Mouse (Mus musculus): ENCODE measurements around the gene Dner.

Dner gene

GRCm38 (mm10) chr1:84522256-84522962 lies 173.6 kb downstream of the Dner start:
- no peak for DNase-seq

DNA sequence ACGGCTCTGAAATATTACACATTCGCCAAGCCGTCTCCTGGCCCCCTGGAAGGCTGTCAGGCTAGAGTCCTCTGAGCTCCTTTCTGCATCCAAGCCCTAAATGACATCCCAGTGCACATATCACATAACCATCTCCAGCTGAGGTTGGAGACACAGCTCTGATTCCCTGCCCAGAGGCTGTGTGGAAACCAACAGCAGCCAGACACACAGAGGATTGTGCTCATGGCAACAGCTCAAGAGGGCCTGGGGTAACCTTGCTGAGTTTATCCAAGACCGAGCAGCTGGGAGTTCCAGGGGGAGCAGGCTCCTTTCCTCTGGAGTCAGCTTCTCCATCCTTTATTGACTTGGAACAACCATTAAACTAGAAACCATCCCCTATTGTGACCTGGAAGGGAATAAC lies 177.7 kb downstream of the Dner start:
- no peak for DNase-seq

- no peak for DNase-seq
Measured at GRCm38 (mm10) chr1:84513201-84513600, 182.8 kb downstream of the Dner start.

DNA sequence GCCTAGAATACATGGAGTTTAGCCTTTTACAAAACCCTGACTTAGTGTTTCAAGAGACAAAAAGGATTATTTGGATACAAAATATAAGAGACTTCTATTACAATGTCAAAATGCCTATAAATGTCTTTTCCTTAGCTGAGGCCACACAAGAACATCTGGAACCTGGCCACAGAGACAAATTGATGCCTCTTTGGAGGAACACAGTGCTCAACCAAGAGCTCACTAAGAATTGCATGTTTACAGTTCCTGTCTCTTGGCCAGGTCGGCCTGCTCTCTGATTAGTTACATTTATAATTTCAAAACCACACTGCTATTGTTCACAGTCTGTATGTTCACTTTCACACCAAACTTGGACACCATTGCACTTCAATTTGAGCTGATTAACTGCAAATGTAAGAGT lies 187.5 kb downstream of the Dner start:
- no peak for DNase-seq

DNA sequence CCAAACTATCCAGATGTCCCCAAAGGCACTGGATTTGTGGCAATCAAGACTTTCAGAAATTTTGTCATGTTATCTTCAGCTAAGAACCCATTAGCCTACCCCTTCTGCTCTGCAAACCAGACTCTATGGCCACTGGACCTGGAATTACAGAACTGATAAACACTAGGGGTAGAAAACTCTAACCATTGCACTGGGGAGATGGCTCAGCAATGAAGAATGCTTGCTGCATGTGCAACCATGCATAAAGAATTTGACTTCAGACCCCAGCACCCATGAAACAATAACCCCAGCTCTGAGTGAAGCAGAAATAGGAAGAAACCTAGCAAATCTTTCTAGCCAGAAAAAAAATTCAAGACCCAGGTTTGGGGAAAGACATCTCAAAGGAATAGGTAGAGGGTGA lies 188.5 kb downstream of the Dner start:
- DNase-seq, result no peak

- DNase-seq, result no peak
Measured at GRCm38 (mm10) chr1:84506984-84507546, 189.0 kb downstream of the Dner start.

DNA sequence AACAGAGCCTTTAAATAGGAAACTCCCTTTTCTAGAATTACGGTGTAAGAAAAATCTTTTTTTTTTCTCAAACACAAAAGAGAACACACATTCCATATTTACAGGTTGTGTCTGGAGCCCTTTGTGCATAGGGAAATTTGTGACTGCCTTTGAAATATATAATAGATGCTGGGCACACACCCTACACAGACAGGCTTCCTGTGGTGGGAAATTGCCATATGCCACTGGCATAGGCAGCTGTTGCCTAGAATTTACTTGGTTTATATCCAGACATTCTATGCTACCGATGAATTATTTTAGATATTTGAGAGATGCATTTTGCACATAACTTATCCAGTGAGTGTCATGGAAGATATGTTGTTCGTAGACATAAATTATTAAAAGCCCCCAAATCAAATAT lies 195.3 kb downstream of the Dner start:
- DNase-seq, result no peak

DNA sequence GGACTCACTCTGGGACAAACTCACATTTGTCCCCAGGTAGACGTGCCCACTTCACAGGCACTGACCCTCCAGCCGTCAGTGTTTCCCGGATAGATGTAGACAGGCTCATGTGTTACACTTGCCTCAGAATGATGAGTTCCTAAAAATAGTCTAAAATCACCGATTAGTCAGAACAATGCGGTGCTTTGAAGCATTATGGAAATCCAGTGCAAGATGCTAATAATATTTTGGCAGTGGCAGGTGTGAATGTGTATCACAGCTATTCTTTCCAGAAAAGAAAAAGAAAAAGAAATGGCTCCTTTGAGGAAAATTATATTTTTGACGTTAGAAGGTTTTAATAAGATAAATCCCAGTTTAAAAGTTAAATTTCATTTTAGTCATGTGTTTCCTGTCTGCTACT lies 204.3 kb downstream of the Dner start:
- no peak for DNase-seq

- no peak for DNase-seq
Measured at GRCm38 (mm10) chr1:84488546-84488945, 207.5 kb downstream of the Dner start.

GRCm38 (mm10) chr1:84485066-84485465 lies 211.0 kb downstream of the Dner start:
- DNase-seq, result no peak

- DNase-seq, result no peak
Measured at GRCm38 (mm10) chr1:84484577-84484976, 211.4 kb downstream of the Dner start.

GRCm38 (mm10) chr1:84479976-84480375 lies 216.0 kb downstream of the Dner start:
- no peak for DNase-seq

DNA sequence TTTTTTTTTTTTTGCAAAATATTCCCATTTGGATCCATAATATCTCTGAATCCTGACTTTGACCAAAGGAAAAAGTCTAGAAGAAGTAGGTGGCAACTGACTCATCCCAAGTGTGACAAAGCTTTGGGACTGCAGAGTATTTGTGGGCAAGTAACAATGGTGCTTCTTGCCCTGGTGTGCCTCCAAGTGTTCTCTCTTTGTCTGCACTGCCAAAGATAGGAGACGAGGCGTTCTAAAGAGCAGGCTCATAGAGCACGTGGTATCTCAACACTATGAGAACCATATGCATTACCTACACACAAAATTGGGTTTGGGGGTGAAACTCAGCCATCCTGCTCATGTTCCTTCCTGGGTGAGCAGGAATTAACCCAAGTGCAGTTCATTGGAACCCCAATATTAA lies 221.7 kb downstream of the Dner start:
- DNase-seq, result no peak

- DNase-seq, result no peak
Measured at GRCm38 (mm10) chr1:84472260-84472659, 223.8 kb downstream of the Dner start.

DNA sequence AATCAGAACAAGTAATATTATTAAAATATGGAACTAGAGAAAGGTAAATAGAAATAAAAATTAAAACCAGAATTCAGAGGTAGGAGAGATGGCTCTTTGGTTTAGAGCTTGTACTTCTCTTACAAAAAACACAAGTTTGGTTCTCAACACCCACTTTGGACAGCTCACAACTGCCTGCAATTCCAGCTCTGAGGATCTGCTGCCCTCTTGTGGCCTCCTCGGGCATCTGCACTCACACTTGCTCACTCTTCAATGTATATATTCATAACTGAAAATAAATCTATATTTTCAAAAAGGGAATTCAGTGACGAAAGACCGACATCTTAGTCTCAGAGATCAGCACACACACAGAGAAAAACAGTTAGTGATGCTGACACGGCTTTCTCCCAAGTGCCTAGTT lies 225.7 kb downstream of the Dner start:
- no peak for DNase-seq

DNA sequence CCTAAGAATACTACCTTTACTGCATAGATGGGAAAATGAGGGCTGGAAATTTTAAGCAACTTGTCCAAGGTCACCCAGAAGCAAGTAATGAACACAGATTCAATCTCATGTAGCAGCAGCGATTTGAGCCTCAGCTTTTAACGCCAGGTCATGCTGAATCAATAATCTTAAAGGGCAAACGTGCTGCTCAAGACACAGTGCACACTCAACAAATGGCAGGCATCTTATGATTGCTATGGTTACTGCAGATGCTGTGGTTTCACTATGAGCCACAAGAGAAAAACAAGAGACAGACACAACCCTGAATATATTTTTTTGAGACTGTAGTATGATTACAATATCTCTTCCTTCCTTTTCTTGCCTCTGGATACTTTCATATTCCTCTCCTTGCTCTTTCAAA lies 228.4 kb downstream of the Dner start:
- no peak for DNase-seq

- DNase-seq, result no peak
Measured at GRCm38 (mm10) chr1:84464761-84465160, 231.3 kb downstream of the Dner start.

- DNase-seq, result no peak
Measured at GRCm38 (mm10) chr1:84463976-84464662, 231.9 kb downstream of the Dner start.

DNA sequence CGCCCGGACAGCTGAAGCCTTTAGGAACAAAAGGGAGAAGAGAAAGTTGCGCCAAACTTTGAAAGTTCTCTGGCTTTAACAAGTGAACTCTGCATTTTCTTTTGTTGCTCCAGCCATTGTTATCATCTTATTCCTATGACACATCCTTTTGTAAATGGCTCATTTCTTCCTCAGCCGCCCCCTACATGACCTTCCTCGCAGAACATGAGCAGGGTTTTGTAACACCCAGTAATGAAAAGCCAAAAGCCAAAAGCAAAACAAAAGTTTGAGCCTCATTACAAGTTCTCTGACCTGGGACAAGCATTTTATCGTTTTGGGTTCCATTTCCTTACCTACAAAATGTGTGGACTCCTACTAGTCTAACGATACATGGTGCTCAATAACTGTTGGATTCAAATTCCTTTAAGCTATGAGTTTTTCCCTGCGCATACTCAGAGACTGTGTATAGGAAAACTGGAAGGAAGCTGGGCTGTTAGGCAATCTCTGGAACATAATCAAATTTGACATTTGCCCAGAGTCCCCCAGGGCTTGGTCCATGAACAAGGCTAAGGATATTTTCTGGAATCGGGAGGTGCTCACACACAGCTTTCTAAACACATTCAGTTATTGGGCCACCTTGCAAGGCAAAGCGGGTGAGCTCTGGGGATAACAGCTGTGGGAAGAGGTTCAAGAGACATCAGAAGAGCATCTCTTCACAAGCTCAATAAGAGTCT lies 246.3 kb downstream of the Dner start:
- DNase-seq, result no peak

DNA sequence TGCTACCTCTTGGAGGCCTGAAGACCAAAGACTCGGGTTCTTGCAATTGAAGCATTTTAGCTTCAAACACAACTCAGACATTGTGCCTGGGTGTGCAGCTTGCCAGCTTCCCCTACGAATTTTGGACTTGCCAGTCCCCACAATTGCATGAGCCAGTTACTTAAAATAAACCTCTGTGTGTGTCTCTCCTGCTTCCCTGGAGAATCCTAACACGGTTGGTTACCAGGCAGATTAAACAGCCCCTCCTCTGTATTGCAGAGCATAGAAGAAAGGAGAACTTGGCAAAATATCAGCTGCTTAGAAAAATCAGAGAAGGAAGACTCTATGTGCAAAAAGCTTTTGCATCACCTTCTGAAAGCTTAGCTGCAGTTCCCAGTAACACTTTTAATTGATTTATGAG lies 252.4 kb downstream of the Dner start:
- no peak for DNase-seq

DNA sequence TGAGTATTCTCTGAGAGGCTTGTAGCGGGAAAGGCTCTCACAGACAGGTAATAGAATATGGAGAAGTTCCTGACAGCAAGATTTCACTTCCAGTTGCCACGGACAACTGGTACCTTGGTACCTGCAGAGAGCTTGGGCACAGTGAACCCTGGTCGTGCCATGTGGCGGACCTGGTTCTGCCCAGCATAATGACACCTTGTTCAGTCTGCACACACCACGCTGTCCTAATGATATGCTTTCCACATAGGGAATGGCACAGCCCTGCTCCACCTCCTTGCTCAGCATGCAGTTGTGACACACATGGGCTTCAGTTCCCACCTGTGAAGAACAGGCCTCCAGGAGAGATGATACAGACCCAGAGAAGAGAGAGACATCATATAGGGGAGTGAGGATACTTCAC lies 253.0 kb downstream of the Dner start:
- no peak for DNase-seq

DNA sequence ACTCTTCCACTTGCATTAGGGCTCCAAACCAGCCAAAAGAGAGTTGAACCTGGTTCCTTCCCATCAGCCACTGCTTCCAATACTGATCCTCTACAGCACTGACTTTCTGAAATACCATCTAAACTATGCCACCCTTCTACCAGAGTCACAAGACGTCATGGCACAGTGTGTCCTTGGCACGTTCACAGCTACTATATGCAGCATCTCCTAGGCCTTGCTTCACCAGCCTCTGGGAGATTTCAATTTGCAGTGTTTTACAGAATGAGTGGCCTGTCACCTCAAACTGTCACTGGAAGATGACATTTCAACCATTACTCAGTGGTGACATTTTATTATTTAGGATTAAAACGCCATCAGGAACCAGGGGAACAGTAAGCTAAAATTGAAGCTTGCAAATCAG lies 254.6 kb downstream of the Dner start:
- no peak for DNase-seq

GRCm38 (mm10) chr1:84437565-84437964 lies 258.5 kb downstream of the Dner start:
- no peak for DNase-seq

DNA sequence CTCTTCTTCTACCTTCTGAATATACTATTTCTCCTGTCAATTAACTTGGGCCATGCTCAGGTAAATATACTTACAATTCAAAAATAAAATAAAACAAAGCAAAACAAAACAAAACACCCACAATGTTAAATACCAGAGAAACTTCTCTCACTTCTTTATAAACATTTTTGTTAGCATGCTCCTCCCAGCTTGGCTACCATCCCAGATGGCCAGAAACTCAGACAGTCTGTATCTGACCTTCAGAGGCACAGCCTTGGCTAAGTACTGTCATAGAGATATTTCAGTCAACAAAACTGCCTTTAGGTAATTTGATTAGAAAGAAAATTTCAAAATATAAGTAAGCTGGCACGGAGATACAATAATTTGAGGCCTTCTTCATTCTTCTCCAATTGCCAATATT lies 259.7 kb downstream of the Dner start:
- no peak for DNase-seq
